Mouse (Mus musculus) megakaryocyte, embryonic 14.5 days (primary cell): ENCODE results near the gene Rps6kc1.

Experiments used
- FLI1 ChIP-seq: IDR thresholded peaks from 2 replicates; pipeline ENCODE4 v1.6.1; 2012; ENCODE audit warnings: low read length, inconsistent platforms, mixed read lengths
- GATA1 ChIP-seq: IDR thresholded peaks from 3 replicates; pipeline ENCODE4 v1.6.1; 2012; ENCODE audit warnings: mixed read lengths, low read length, inconsistent platforms, borderline replicate concordance

DNA sequence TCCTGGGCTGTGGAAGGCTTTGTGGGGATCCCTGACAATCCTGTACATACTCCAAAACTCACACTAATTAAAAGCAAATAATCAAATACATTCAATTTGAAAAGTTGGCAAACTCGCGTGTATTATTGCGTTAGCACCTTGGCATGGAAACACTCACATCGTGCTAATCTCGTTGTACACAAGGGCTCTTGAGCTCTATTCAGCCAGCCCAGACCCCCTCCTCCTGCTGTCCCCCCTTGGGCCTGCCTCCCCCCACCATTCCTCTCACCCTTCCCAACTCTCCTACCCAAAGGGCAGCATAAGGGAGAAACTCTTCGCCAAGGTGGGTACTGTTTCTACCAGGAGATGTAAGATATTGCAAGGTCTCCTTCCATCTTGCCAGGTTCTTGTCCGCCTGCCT, 255.9 kb downstream of the Rps6kc1 start:
- TF ChIP-seq GATA1 (no peak), FLI1 (no peak)
